Mouse (Mus musculus): ENCODE data around the gene Reps2. TPM values are rescaled to one million over a fixed set of nuclear protein-coding genes. Genes with fewer than 3 reads are reported as not detected.

The Reps2 gene
- polyA plus RNA-seq, 1 experiment from 2014 or later: 1.8 TPM

- Histone ChIP-seq H3K9me3 (no peaks in the 10 kb centered on the region), H3K36me3 (no peaks in the 10 kb centered on the region), H3K4me3 (no peak overlapping the region), H3K4me2 (no peak overlapping the region), H3K27ac (replicated peaks) (no peak overlapping the region), H3K4me1 (replicated peaks) (no peaks in the 10 kb centered on the region), H3K27me3 (peaks cover 14% of the 10 kb centered on the region), H3K9ac (no peak overlapping the region)
- 89% methylated on average over 1 of the region's 1 CpGs for WGBS
- no peak for ATAC-seq (ENCODE audit: low read depth)
These were observed 187.0 kb downstream of the Reps2 start for GRCm38 (mm10) chrX:162456445-162456844.

- ATAC-seq (ENCODE audit: low read depth): no peak
- WGBS: 85% methylated on average over 1 of the region's 1 CpGs
- no peak overlapping the region for H3K4me2 ChIP-seq
These were observed 188.1 kb downstream of the Reps2 start for GRCm38 (mm10) chrX:162455364-162455763.

GRCm38 (mm10) chrX:162453821-162454402, 189.5 kb downstream of the Reps2 start:
- Histone ChIP-seq H3K4me1 (replicated peaks) (no peaks in the 10 kb centered on the region), H3K9me3 (no peaks in the 10 kb centered on the region), H3K4me2 (no peak overlapping the region), H3K27ac (replicated peaks) (no peak overlapping the region), H3K27me3 (peaks cover 25% of the 10 kb centered on the region), H3K4me3 (no peak overlapping the region), H3K36me3 (no peaks in the 10 kb centered on the region), H3K9ac (no peak overlapping the region)
- no peak for ATAC-seq (ENCODE audit: low read depth)
- 66% methylated on average over 7 of the region's 7 CpGs for WGBS

More at GRCm38 (mm10) chrX:162455364-162455763, 188.1 kb downstream of the Reps2 start:
- no peak overlapping the region for H3K4me3 ChIP-seq
- peaks cover 18% of the 10 kb centered on the region for H3K27me3 ChIP-seq
- no peaks in the 10 kb centered on the region for H3K36me3 ChIP-seq
- no peaks in the 10 kb centered on the region for H3K9me3 ChIP-seq
- no peak overlapping the region for H3K9ac ChIP-seq
- H3K4me1 ChIP-seq (replicated peaks): no peaks in the 10 kb centered on the region
- H3K27ac ChIP-seq (replicated peaks): no peak overlapping the region

GRCm38 (mm10) chrX:162452642-162453041, 190.8 kb downstream of the Reps2 start:
- ATAC-seq (ENCODE audit: low read depth): no peak
- Histone ChIP-seq H3K9me3 (no peaks in the 10 kb centered on the region), H3K4me3 (no peak overlapping the region), H3K36me3 (no peaks in the 10 kb centered on the region), H3K27me3 (peaks cover 26% of the 10 kb centered on the region), H3K4me2 (no peak overlapping the region), H3K9ac (no peak overlapping the region), H3K4me1 (replicated peaks) (no peaks in the 10 kb centered on the region), H3K27ac (replicated peaks) (no peak overlapping the region)

GRCm38 (mm10) chrX:162447974-162448373, 195.5 kb downstream of the Reps2 start:
- H3K4me2 ChIP-seq: no peak overlapping the region
- no peak overlapping the region for H3K27ac ChIP-seq (replicated peaks)
- H3K27me3 ChIP-seq: peaks cover 44% of the 10 kb centered on the region
- no peak overlapping the region for H3K9ac ChIP-seq
- no peaks in the 10 kb centered on the region for H3K36me3 ChIP-seq
- WGBS: 64% methylated on average over 6 of the region's 6 CpGs
- H3K4me1 ChIP-seq (replicated peaks): no peaks in the 10 kb centered on the region
- H3K9me3 ChIP-seq: no peaks in the 10 kb centered on the region
- no peak for ATAC-seq (ENCODE audit: low read depth)
- H3K4me3 ChIP-seq: no peak overlapping the region

GRCm38 (mm10) chrX:162446678-162447318, 196.7 kb downstream of the Reps2 start:
- Histone ChIP-seq H3K4me3 (no peak overlapping the region), H3K36me3 (no peaks in the 10 kb centered on the region), H3K4me2 (no peak overlapping the region), H3K27ac (replicated peaks) (no peak overlapping the region), H3K9me3 (no peaks in the 10 kb centered on the region), H3K9ac (no peak overlapping the region), H3K27me3 (peaks cover 50% of the 10 kb centered on the region), H3K4me1 (replicated peaks) (no peaks in the 10 kb centered on the region)
- WGBS: 95% methylated on average over 2 of the region's 2 CpGs
- no peak for ATAC-seq (ENCODE audit: low read depth)

- no peak overlapping the region for H3K27ac ChIP-seq (replicated peaks)
- peaks cover 47% of the 10 kb centered on the region for H3K27me3 ChIP-seq
- no peaks in the 10 kb centered on the region for H3K4me1 ChIP-seq (replicated peaks)
- ATAC-seq (ENCODE audit: low read depth): no peak
- no peak overlapping the region for H3K4me3 ChIP-seq
- 96% methylated on average over 1 of the region's 1 CpGs for WGBS
- no peak overlapping the region for H3K9ac ChIP-seq
- H3K4me2 ChIP-seq: no peak overlapping the region
- H3K9me3 ChIP-seq: no peaks in the 10 kb centered on the region
- no peaks in the 10 kb centered on the region for H3K36me3 ChIP-seq
These were observed 200.1 kb downstream of the Reps2 start for GRCm38 (mm10) chrX:162443387-162443786.

GRCm38 (mm10) chrX:162442970-162443369, 200.5 kb downstream of the Reps2 start:
- Histone ChIP-seq H3K4me2 (no peak overlapping the region), H3K36me3 (no peaks in the 10 kb centered on the region), H3K9ac (no peak overlapping the region), H3K4me3 (no peak overlapping the region), H3K27me3 (peaks cover 47% of the 10 kb centered on the region), H3K4me1 (replicated peaks) (no peaks in the 10 kb centered on the region), H3K9me3 (no peaks in the 10 kb centered on the region), H3K27ac (replicated peaks) (no peak overlapping the region)
- WGBS: 21% methylated on average over 1 of the region's 1 CpGs
- ATAC-seq (ENCODE audit: low read depth): no peak

GRCm38 (mm10) chrX:162432776-162433543, 210.5 kb downstream of the Reps2 start:
- no peak overlapping the region for H3K27ac ChIP-seq (replicated peaks)
- 78% methylated on average over 5 of the region's 5 CpGs for WGBS

GRCm38 (mm10) chrX:162427698-162428097, 215.8 kb downstream of the Reps2 start:
- no peaks in the 10 kb centered on the region for H3K36me3 ChIP-seq

More at GRCm38 (mm10) chrX:162432776-162433543, 210.5 kb downstream of the Reps2 start:
- Histone ChIP-seq H3K27me3 (peaks cover 19% of the 10 kb centered on the region), H3K4me1 (replicated peaks) (no peaks in the 10 kb centered on the region), H3K9me3 (no peaks in the 10 kb centered on the region), H3K9ac (no peak overlapping the region), H3K36me3 (no peaks in the 10 kb centered on the region), H3K4me3 (no peak overlapping the region), H3K4me2 (no peak overlapping the region)
- ATAC-seq (ENCODE audit: low read depth): no peak

GRCm38 (mm10) chrX:162419431-162419830, 224.0 kb downstream of the Reps2 start:
- no peak for ATAC-seq (ENCODE audit: low read depth)

More at GRCm38 (mm10) chrX:162427698-162428097, 215.8 kb downstream of the Reps2 start:
- no peak overlapping the region for H3K9ac ChIP-seq
- no peak overlapping the region for H3K27ac ChIP-seq (replicated peaks)
- no peak for ATAC-seq (ENCODE audit: low read depth)
- H3K27me3 ChIP-seq: peaks cover 10% of the 10 kb centered on the region
- WGBS: 80% methylated on average over 2 of the region's 3 CpGs
- no peak overlapping the region for H3K4me2 ChIP-seq
- no peaks in the 10 kb centered on the region for H3K4me1 ChIP-seq (replicated peaks)
- no peaks in the 10 kb centered on the region for H3K9me3 ChIP-seq
- H3K4me3 ChIP-seq: no peak overlapping the region

GRCm38 (mm10) chrX:162413124-162413523, 230.3 kb downstream of the Reps2 start:
- H3K4me1 ChIP-seq (replicated peaks): no peaks in the 10 kb centered on the region
- H3K4me2 ChIP-seq: no peak overlapping the region
- ATAC-seq (ENCODE audit: low read depth): no peak
- no peaks in the 10 kb centered on the region for H3K36me3 ChIP-seq
- no peaks in the 10 kb centered on the region for H3K9me3 ChIP-seq
- no peak overlapping the region for H3K4me3 ChIP-seq
- no peak overlapping the region for H3K27ac ChIP-seq (replicated peaks)
- H3K27me3 ChIP-seq: peaks cover 76% of the 10 kb centered on the region
- no peak overlapping the region for H3K9ac ChIP-seq
- 84% methylated on average over 2 of the region's 2 CpGs for WGBS

More at GRCm38 (mm10) chrX:162419431-162419830, 224.0 kb downstream of the Reps2 start:
- H3K27ac ChIP-seq (replicated peaks): no peak overlapping the region
- no peaks in the 10 kb centered on the region for H3K36me3 ChIP-seq
- no peaks in the 10 kb centered on the region for H3K9me3 ChIP-seq
- 85% methylated on average over 3 of the region's 3 CpGs for WGBS
- peaks cover 42% of the 10 kb centered on the region for H3K27me3 ChIP-seq
- H3K4me3 ChIP-seq: no peak overlapping the region
- H3K4me2 ChIP-seq: no peak overlapping the region
- H3K9ac ChIP-seq: no peak overlapping the region
- no peaks in the 10 kb centered on the region for H3K4me1 ChIP-seq (replicated peaks)
